Mouse (Mus musculus) liver, embryonic 14.5 days (tissue): Measurements from ENCODE around the gene Lbx1. TPM values are rescaled to one million over a fixed set of nuclear protein-coding genes. Genes with fewer than 3 reads are reported as not detected.

Experiments
- ATAC-seq: fragments of 200-750 bp; cut with Nextera tagmentation; 2 replicates; pipeline ENCODE4 v1.8.0; 2017; ENCODE audit warnings: moderate number of reproducible peaks, mild to moderate bottlenecking, moderate library complexity; ENCODE audit not compliant: insufficient read depth
- DNase-seq, 3 experiments: peaks; one replicate each; pipeline ENCODE4 v3.0.0-alpha.2; 2012 to 2013; ENCODE audit warnings: low read depth in 3 of 3, low spot score in 3 of 3
- H3K27ac ChIP-seq: fragments of 300-500 bp; sonication (generic); 2 replicates; pipeline ENCODE4 v1.5.1; 2014; ENCODE audit warnings: moderate library complexity, mild to moderate bottlenecking, control low read depth, inconsistent platforms
- H3K27me3 ChIP-seq: fragments of 300-500 bp; sonication (generic); 2 replicates; pipeline ENCODE4 v1.6.1; 2014; ENCODE audit warnings: mild to moderate bottlenecking, low read length, moderate library complexity; ENCODE audit not compliant: control insufficient read depth, insufficient read depth
- H3K36me3 ChIP-seq: fragments of 300-500 bp; sonication (generic); replicated peaks from 2 replicates; pipeline ENCODE4 v1.6.1; 2014; ENCODE audit warnings: low read depth; ENCODE audit not compliant: control insufficient read depth, insufficient read depth
- H3K4me1 ChIP-seq, 2 experiments: fragments of 200-500 bp in 1 of 2; fragments of 300-500 bp in 1 of 2; sonication (generic) in 1 of 2; replicated peaks; 2 replicates each; pipeline ENCODE4 v1.6.1; 2012 to 2014; ENCODE audit warnings: antibody characterized with exemption in 1 of 2, inconsistent platforms in 1 of 2, low read length in 1 of 2; ENCODE audit not compliant: control insufficient read depth in 2 of 2, insufficient read depth in 2 of 2
- H3K4me2 ChIP-seq: fragments of 300-500 bp; sonication (generic); 2 replicates; pipeline ENCODE4 v1.6.1; 2014; ENCODE audit warnings: low read depth, mild to moderate bottlenecking, control low read depth, moderate library complexity
- H3K4me3 ChIP-seq, 2 experiments: fragments of 200-500 bp in 1 of 2; fragments of 300-500 bp in 1 of 2; sonication (generic) in 1 of 2; 2 replicates each; pipeline ENCODE4 v1.5.1; 2012 to 2014; ENCODE audit warnings: low read depth in 2 of 2, low read length in 2 of 2, mild to moderate bottlenecking in 2 of 2, control low read depth in 1 of 2, inconsistent platforms in 1 of 2, moderate library complexity in 1 of 2; ENCODE audit not compliant: insufficient read depth in 1 of 2
- H3K9ac ChIP-seq: fragments of 300-500 bp; sonication (generic); replicated peaks from 2 replicates; pipeline ENCODE4 v1.6.1; 2014; ENCODE audit warnings: mild to moderate bottlenecking, control low read depth, moderate library complexity
- H3K9me3 ChIP-seq: fragments of 300-500 bp; sonication (generic); 2 replicates; pipeline ENCODE4 v1.6.1; 2016; ENCODE audit warnings: low read length, mixed read lengths; ENCODE audit not compliant: control insufficient read depth
- CTCF ChIP-seq: IDR thresholded peaks from 2 replicates; pipeline ENCODE4 v1.5.1; 2016; ENCODE audit warnings: antibody characterized with exemption, low read depth, control low read depth
- EP300 ChIP-seq: IDR thresholded peaks from 2 replicates; pipeline ENCODE4 v1.6.1; 2016; ENCODE audit warnings: antibody characterized with exemption, low read depth
- WGBS: fragments of 180-500 bp; shearing (Covaris S2); extraction: QIAGEN DNeasy Blood & Tissue Kit; methylation state at CpG from one replicate; pipeline ENCODE4 v1.1.7; 2014; ENCODE audit not compliant: insufficient replicate concordance; 5-methylcytosine and 5-hydroxymethylcytosine counted together
- polyA plus RNA-seq, 2 experiments: library from polyadenylated mRNA; depleted of rRNA in 1 of 2; stranded (reverse) in 1 of 2; unstranded in 1 of 2; fragments of >200 nt; fragmentation: Nextera tagmentation in 1 of 2; extraction: Ambion mirVana in 1 of 2; gene quantifications; 2 replicates each; pipeline versions ENCODE4 v1.2.1 to v1.2.3; 2012 to 2014

Lbx1 gene
- polyA plus RNA-seq (2012; rRNA removed), result not detected in 2 replicates
- not detected in 2 replicates for polyA plus RNA-seq (2014; fragmentation: Nextera tagmentation; extraction: Ambion mirVana)

DNA sequence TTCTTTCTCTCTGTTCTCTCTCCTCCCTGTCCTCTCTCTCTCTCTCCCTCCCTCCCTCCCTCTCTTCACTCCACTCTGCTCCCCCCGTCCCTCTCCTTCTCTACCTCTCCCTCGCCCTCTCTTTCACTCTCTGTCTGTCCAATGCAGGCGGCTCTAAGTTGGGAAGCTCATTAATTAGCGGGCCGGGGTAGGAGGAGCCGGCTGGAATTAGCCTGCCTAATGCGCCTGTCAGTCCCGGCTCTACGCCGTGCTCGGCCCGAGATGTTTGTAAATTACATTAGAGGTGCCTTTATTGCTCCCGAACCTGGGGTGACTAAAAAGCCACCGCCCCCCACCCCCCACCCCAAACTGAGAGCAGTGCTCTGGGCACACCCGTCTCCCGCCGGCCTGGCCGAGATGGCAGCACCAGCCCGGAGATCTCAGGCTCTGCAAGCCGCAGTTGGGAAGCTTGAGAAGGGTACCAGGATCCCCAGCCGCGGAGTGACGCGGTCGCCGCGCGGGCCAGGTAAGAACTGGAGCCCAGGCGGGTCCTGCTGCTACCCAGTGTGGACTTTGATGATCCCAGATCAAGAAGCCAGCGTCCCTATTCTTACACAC lies at the start of gene Lbx1:
Gene Lbx1, minus strand, starts transcription at position 47 of the 597 bp plus-strand sequence.
- Histone ChIP-seq H3K27me3 (peaks cover 99% of the 10 kb centered on the region), H3K4me2 (peak within 1 kb of the TSS; percentile 33; the same call in 1 of the 2 replicates), H3K9ac (no peak within 1 kb of the TSS), H3K4me3 (peak within 1 kb of the TSS in 1 of 2 experiments; percentile 6; a peak in 1 of 4 replicates), H3K4me1 (no peaks in the 10 kb centered on the region), H3K36me3 (no peaks in the 10 kb centered on the region), H3K9me3 (no peaks in the 10 kb centered on the region), H3K27ac (no peak within 1 kb of the TSS)
- TF ChIP-seq CTCF, result no peak
- no peak for TF ChIP-seq EP300
- ATAC-seq (no peak), DNase-seq (no peak)
- 0% methylated on average over 30 of the region's 30 CpGs for WGBS

DNA sequence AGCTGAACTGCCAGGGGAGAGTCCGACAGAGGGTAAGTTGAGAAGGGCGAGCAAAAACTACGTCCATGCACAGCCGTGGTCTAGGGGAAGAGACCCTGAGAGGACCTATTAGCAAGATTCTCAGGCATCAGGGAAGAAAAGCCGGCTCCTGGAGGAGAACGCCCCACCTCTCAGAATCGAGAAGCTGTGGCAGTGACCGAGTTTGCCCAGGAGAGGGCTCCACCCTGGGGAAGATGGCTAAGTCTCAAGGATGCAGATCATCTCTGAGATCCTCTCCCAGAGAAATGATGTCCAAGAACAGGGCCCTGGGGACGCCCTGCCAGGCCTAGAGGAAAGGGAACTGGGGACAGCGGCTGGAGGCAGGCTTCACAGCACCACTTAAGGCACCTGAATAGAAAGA lies 47.7 kb upstream of the Lbx1 start:
- H3K9me3 ChIP-seq, result no peaks in the 10 kb centered on the region
- no peak overlapping the region for H3K9ac ChIP-seq
- no peak overlapping the region for H3K27ac ChIP-seq
- DNase-seq (no peak), ATAC-seq (no peak)
- H3K4me1 ChIP-seq, result no peaks in the 10 kb centered on the region
- H3K27me3 ChIP-seq, result peaks cover 10% of the 10 kb centered on the region
- 8% methylated on average over 10 of the region's 10 CpGs for WGBS
- no peaks in the 10 kb centered on the region for H3K36me3 ChIP-seq
- H3K4me3 ChIP-seq, result no peak overlapping the region
- no peak overlapping the region for H3K4me2 ChIP-seq
- TF ChIP-seq CTCF, result peak; percentile 68
- TF ChIP-seq EP300, result no peak

DNA sequence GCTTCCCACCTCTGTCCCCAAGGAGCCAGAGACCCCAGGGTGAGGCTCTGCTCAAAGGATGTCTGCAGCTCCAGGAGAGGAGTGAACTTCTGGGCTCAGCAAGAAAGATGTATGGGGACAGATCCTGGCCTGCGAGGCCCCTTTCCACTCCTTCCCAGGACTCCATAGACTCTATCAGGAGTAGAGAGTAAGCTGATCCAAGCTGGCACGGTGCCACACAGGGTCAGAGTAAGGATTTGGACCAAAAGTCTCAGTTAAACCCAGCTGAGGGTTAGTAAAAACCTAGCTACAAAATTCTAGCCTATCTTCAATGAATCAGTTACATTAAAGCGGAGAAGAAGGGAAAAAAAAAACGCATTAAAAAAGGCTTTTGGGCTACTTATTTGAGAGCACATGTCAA lies 40.6 kb upstream of the Lbx1 start:
- WGBS, result 41% methylated on average over 4 of the region's 4 CpGs
- ATAC-seq (no peak), DNase-seq (no peak)
- H3K27ac ChIP-seq, result no peak overlapping the region
- H3K27me3 ChIP-seq, result no peaks in the 10 kb centered on the region; the same call in 1 of the 2 replicates
- no peak overlapping the region for H3K9ac ChIP-seq
- no peaks in the 10 kb centered on the region for H3K36me3 ChIP-seq
- H3K9me3 ChIP-seq, result no peaks in the 10 kb centered on the region
- H3K4me2 ChIP-seq, result no peak overlapping the region
- TF ChIP-seq CTCF (no peak), EP300 (no peak)
- no peak overlapping the region for H3K4me3 ChIP-seq
- H3K4me1 ChIP-seq, result no peaks in the 10 kb centered on the region

DNA sequence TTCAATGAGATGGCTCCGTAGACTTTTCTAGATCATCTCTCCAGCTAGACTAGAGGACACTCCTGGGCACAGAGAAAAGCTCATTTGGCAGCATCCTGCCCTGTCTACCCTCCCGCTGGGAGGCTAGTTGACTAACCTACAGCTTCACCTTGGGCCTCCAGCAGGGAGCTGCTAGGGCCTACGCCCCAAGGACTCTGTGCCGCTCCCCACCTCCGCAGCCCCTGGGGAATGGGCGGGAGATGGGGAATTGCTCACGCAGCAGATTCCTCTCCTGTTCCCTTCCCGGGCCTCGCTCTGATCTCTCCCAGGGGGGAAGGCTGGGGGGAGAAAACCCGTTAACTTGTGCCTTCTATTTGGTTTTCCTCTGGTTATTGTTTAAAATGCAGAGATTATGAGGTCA lies 36.4 kb upstream of the Lbx1 start:
- WGBS, result 40% methylated on average over 10 of the region's 10 CpGs
- H3K4me2 ChIP-seq, result no peak overlapping the region
- H3K9me3 ChIP-seq, result no peaks in the 10 kb centered on the region
- no peak for TF ChIP-seq CTCF
- TF ChIP-seq EP300, result no peak
- no peaks in the 10 kb centered on the region for H3K36me3 ChIP-seq
- H3K27ac ChIP-seq, result no peak overlapping the region
- H3K9ac ChIP-seq, result no peak overlapping the region
- DNase-seq (no peak), ATAC-seq (no peak)
- no peaks in the 10 kb centered on the region for H3K4me1 ChIP-seq
- H3K4me3 ChIP-seq, result no peak overlapping the region
- no peaks in the 10 kb centered on the region; the same call in 1 of the 2 replicates for H3K27me3 ChIP-seq

DNA sequence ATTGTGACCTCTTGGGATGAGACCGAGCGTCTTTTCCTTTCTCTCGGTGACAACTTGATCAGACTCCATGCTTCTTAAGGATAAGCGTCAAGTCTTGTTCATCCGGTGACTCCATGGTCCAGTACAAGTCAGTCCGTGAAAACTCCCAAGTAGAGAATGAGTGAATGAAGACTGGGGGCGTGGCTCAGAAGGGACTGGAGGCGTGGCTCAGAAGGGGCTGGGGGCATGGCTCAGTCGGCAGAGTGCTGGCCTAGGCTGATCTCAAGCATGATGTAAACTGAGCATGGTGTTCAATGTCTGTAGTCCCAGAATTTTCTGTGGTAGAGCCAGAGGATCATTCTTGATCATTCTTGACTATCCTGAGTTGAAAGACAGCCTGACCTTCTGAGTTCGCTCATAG lies 27.4 kb upstream of the Lbx1 start:
- Histone ChIP-seq H3K27me3 (no peaks in the 10 kb centered on the region), H3K36me3 (no peaks in the 10 kb centered on the region), H3K27ac (no peak overlapping the region), H3K4me1 (0 out of 4 replicates have a peak, but pooled peaks cover 0 to 2% of the 10 kb centered on the region in 2 experiments), H3K4me3 (no peak overlapping the region), H3K9ac (no peak overlapping the region), H3K9me3 (no peaks in the 10 kb centered on the region), H3K4me2 (no peak overlapping the region)
- 57% methylated on average over 10 of the region's 10 CpGs for WGBS
- ATAC-seq (no peak), DNase-seq (no peak)
- TF ChIP-seq CTCF (no peak), EP300 (no peak)
